Mouse (Mus musculus): Measurements from ENCODE around the gene Snx20.

Snx20 gene

DNA sequence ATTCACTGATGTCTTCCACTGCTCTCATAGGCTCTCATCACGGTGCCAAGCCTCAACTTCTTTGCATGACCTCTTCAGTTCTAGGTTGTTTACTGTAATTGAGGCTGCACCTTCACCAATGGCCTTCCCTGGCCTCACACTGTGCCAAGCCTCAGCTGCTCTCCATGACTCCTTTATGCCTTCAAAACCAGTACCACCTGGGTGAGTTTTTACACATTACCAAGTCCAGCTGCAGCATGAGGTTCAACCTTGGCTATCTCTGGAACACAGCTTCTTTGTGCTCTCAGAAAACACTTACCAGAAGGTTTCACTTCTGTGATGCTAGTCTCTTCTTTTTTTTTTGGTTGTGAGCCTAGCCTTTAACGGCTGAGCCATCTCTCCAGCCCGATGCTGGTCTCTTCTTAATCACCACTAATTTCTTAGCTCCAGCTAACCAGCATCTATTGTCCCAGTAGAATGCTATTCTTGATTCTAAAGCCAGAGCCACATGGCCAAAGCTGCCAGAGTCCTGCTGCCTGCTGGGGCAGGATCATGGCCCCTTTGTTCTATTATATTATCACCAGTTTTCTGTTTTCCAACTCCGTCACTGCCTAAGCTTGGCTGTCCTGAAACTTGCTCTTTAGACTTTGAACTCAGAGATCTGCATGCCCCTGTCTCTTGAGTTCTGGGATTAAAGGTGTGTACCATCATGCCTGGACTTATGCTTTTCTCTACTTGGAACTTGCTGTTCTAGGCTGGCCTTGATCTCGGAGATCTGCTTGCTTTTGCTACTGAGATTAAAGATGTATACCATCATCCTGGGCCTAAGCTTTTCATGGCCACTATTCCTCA is 7.0 kb upstream of the Snx20 start:
- DNase-seq (ENCODE audit: low spot score): no peak

- no peak for DNase-seq (ENCODE audit: low spot score)
Observed at GRCm38 (mm10) chr8:88638908-88639307, 3.0 kb upstream of the Snx20 start.

DNA sequence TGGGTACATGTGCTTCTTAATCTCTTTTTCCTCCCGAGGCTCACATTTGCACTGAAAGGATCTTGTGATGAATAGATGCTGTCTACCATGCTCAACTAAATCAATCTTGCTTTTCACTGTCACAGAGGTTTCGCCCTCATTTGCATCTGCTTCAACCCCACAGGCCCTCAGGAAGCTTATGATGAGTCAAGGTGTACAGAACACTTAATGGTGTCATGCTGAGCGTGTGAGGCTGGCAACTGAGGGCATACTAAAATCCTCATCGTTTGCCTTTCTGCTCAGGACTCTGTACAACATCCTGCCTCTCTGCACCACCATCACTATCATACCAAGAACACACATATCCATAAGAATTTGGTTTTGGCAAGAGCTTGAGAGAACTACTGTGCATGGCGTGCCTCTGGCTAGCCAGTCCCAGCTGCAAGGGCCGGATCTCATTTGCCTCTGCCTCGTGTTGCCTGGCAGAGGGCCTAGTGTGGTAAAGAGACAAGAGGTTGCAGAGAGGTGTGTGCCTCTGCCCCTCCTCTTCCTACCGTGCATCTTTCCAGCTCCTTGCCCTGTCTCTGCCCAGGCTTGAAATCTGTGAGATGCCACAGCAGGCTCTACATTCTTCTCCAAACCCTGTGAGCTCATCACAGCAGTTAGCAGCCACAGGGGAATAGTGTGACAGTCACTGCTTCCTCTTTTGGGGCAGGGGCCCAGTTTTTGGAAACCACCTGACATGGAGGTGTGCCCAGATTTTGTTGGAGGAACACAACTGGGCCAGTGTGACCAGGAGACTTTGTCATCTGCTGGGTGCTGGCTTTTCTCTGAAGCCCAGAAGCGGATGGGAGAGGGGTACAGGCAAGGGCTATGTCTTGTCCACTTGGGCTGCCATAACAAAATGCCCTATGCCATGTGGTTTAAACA is 1.4 kb upstream of the Snx20 start:
- DNase-seq (ENCODE audit: low spot score): no peak

GRCm38 (mm10) chr8:88633343-88633765 is 2.6 kb downstream of the Snx20 start:
- no peak for DNase-seq (ENCODE audit: low spot score)

GRCm38 (mm10) chr8:88631081-88631480 is 4.8 kb downstream of the Snx20 start:
- DNase-seq (ENCODE audit: low spot score): no peak

GRCm38 (mm10) chr8:88630225-88630624 is 5.7 kb downstream of the Snx20 start:
- DNase-seq (ENCODE audit: low spot score): no peak

- DNase-seq (ENCODE audit: low spot score): no peak
Observed at GRCm38 (mm10) chr8:88628001-88628774, 7.7 kb downstream of the Snx20 start.

DNA sequence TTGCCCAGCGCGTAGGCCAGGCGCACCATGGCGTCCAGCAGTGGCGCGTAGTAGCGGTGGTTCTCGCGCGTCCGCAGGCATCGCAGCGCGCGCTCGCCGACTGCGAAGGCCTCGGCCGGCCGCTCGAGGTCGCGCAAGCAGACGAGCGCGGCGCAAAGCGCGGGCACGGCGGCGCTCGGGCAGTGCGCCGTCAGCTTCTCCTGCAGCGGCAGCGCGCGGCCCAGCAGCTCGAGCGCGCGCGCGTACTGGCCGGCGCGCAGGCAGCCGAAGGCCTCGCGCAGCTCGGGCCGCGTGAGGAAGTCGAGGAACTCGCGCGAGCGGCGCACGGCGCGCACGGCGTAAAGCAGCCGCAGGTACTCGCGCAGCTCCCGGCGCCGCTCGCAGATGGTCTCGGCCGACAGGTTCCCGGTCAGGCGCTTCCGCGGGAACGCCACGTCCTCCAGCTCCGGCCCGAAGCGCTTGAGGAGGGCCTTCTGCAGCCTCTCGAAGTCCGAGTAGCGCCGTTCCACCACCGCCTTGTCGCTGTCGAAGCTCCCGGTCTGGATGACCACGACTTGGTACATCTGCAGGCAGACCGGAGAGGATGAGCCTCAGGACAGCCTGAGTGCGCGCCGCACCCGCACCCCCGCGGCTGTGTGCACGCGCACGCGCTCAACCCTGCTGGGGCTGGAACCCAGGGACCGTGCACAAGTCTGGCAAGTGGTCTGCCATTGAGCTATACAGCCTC is 8.5 kb downstream of the Snx20 start:
- no peak for DNase-seq (ENCODE audit: low spot score)

- DNase-seq (ENCODE audit: low spot score): no peak
Observed at GRCm38 (mm10) chr8:88626940-88627264, 9.0 kb downstream of the Snx20 start.

DNA sequence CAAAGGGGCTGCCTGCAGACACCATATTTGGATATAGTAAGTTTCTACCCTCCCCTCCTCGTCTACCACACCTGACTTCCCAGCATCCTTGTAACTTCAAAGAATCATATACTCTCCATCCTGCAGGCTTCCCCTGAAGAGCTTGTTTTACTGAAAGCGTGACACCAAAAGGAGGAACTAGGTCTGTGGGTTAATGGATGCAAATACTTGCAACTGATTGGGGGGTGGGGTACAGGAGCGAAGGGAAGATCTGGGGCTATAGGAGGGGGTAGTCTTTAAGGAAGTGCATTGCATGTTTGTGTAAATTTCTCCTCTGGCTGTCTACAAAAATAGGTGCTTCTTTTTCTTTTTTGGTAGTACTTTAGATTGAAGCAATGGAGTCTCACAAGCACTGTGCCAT is 9.5 kb downstream of the Snx20 start:
- no peak for DNase-seq (ENCODE audit: low spot score)

DNA sequence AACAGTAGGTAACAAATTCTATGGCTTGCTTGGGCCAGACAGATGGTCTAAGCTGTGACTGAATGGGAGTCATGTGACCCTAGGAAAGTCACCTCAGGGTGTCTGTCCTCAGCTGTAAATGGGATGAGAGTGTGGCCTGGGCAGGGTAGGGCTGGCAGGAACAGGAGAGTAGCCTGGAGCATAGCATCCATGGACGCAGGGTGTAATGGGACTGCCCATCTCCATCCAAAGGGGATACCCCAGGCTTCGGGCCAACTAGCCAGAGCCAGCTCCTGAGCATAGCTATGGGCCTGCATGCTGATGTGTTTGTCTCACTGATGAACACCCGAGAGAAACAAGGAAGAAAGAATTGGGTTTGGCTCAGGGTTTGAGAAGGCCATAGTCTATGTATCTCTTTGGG is 11.7 kb downstream of the Snx20 start:
- no peak for DNase-seq (ENCODE audit: low spot score)

DNA sequence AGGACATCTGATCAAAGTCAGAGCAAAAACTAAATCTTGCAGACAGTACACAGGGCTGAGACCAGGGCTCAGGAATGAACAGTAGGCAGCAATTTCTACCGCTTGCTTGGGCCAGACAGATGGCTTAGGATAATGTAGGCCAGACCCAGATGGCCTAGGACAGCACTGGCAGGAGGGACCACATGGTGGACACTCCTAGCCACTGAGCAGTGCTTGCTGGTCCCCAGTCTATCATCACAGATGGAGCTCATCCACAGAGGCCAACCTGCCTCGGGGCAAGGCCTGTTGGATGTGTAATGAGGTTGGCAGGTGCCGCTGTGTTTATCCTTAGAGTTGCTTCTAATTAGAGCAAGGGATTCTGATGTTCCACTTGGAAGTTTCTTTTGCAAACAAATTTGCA is 12.6 kb downstream of the Snx20 start:
- no peak for DNase-seq (ENCODE audit: low spot score)

DNA sequence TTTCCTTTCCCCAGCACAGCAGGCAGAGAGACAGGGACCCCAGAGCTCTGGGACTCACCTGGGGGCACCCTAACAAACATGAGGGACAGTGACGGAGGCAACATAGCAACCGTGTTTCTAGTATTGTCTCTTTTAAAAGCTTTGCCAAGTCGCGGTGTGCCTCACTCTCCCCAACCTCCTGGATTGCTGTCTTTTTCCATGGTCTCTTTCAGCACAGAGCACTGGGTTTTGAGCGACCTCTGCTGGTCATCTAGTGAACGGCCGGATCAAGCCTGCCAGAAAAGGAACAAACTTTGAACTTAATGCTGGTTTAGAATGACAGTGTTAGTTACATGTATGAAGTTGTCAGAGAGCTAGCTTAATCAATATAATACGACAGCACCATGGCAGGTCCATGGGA is 14.5 kb downstream of the Snx20 start:
- DNase-seq (ENCODE audit: low spot score): peak; percentile 80

GRCm38 (mm10) chr8:88620931-88621330 is 15.0 kb downstream of the Snx20 start:
- DNase-seq (ENCODE audit: low spot score): no peak

- DNase-seq (ENCODE audit: low spot score): no peak
Observed at GRCm38 (mm10) chr8:88619513-88619912, 16.4 kb downstream of the Snx20 start.

- no peak for DNase-seq (ENCODE audit: low spot score)
Observed at GRCm38 (mm10) chr8:88618612-88619011, 17.3 kb downstream of the Snx20 start.

- DNase-seq (ENCODE audit: low spot score): no peak
Observed at GRCm38 (mm10) chr8:88614981-88615380, 20.9 kb downstream of the Snx20 start.

DNA sequence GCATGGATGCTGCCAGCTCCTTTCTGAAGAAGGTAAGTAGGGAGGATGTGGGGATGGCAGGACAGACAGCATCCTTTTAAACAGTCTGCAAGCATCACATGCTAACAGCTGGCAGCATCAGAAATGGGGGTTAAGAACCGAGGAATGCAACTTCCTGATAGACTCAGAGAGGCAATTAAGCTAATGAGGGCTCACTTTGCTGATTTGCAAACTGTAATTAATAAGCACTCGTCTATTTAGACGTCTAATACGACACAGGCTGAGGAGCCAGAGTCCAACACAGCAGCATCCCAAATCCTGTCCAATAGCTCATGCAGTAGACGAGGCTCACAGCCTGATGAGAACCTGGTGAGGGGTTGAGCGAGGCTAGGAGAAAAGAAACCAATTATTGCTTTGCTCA is 25.7 kb downstream of the Snx20 start:
- DNase-seq (ENCODE audit: low spot score): no peak

- no peak for DNase-seq (ENCODE audit: low spot score)
Observed at GRCm38 (mm10) chr8:88609036-88609435, 26.9 kb downstream of the Snx20 start.

DNA sequence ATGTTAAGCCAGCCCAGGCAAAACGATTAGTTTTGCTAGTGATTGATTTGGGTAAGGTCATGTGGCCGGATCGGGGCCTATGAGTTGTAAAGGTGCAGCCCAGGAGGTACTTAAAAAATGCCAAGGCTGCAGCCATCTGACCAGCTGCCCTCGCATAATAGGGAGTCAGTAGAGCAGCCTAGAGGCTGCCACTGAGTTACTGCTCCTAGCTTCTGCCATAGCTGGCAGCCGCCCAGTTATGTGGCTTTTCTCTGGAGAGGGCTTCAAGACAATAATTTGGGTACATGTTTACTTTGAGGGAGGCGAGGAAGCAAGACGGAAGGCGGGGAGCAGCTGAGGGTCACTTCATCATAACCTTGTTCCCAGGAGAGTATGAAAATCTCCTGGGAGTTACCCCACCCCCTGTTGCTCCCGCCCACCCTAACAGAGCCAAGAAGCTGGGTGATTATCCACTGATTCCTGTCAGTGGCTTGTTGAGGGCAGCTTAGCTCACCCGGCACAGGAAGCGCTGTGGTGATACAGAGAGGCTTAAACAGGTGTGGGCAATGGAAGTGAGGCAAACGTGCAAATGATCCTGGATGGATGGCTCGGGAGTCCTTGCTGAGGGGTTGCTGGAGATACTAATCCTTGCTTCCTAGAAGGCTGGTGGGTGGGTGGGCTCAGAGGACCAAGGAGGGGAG is 30.4 kb downstream of the Snx20 start:
- DNase-seq (ENCODE audit: low spot score): no peak

Data from layer of hippocampus, adult 9-10 months (tissue).